Mouse (Mus musculus): Measurements from ENCODE around the gene Pfdn4.

Gene Pfdn4

GRCm38 (mm10) chr2:170548046-170548445, 51.8 kb downstream of the Pfdn4 start:
- DNase-seq (ENCODE audit: low spot score in 2 of 2) = no peak

DNA sequence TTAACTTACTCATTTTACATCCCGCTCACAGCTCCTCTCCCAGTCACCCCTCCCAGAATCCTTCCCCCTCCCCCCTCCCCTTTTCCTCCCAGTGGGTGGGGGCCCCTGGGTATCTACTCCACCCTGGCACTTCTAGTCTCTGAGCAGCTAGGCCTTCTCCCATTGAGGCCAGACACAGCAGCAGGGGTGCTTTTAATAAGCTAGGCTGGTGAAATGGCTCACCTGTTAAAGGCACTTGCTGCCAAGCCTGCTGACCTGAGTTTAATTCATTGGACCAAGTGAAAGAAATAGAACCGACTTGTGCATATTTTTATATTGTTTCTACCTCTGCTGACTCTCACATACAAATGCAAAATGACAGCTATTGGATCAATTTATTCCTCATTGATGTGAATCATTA, 52.9 kb downstream of the Pfdn4 start:
- DNase-seq (ENCODE audit: low spot score in 2 of 2) = no peak

DNA sequence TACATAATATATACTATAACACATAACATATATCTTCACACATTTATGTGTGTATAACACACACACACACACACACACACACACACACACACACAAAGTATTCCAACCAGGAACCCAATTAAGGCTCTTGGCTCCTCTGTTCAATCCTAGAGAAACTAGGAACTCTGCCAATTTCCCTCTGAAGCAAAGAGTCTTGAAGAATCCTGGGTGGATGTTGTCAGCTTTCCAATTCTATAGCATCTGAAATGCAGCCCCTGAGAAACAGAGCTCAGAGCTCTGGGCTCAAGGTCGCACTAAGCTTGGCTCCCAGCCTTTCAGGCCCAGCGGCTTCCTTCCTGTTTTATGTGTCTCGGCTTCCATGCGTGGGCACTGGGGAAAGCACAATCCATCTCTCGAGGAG, 54.0 kb downstream of the Pfdn4 start:
- no peak for DNase-seq (ENCODE audit: low spot score in 2 of 2)

GRCm38 (mm10) chr2:170552088-170552487, 55.9 kb downstream of the Pfdn4 start:
- DNase-seq (ENCODE audit: low spot score in 2 of 2) = no peak

DNA sequence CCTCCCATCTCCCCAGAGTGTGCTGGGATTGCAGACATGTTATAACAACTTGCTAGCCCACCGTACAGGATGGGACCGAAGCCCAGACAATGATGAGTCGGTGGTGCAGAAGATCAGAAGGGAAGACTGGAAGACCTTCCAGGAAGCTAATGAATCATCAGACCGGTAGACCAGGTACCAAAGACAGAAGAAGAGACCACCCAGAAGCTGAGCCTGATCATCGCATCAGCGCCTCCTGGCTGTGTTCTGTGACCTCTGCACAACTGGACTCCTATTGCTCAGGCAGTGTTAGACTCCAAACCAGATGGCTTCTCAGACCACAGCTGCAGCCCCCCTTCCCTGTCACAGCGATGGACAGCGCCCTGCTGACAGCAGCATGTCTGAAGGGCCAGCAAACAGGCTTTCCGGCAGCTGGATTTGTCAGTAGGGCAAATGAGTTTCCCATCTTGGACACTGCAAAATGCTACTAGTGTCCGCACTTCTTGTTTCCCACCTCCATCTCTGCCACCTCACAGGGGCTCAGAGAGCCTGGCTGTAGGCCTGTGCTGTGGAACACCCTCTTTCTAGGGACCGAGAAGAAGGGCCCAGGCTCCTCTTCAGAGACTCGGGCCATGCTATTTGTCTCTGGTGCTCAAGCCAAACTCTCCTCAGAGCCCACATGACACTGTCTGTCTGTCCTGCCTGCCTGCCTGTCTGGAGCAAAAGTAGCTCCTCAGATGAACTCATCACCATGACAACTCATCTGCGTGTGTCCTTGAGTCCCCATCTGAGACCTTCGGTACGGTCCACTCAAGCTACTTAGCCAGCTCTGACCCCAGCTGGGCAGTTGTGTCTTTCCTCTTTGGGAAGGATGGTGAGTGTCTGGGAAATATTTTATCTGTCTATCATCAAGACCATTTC, 68.0 kb downstream of the Pfdn4 start:
- no peak for DNase-seq (ENCODE audit: low spot score in 2 of 2)

DNA sequence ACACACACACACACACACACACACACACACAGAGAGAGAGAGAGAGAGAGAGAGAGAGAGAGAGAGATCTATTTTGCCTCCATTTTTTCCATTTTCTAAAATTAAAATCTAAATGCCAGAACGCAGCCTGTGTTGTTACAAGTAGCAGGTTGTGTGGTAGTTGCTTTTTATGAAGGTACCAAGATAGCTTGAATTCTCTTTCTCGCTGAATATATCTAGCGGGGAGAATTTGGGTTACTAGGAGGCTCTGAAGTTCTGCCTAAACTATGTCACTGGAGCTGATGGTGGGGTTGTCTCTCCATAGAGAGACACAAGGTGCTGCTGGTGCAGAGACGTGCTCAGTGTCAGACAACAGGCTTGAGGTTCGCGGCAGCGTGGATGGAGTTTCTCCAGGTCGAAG, 68.8 kb downstream of the Pfdn4 start:
- no peak for DNase-seq (ENCODE audit: low spot score in 2 of 2)
